Mouse (Mus musculus) pancreas, adult 10 weeks (tissue): ENCODE data around the gene Zfp821. TPM values are rescaled to one million over a fixed set of nuclear protein-coding genes. Genes with fewer than 3 reads are reported as not detected.

Experiments
- polyA plus RNA-seq: library from polyadenylated mRNA; stranded (reverse); fragments of 350-450 nt; fragmentation: Illumina TruSeq; extraction: RNeasy Lipid Tissue Mini Kit (QIAGEN cat#74804); gene quantifications from one replicate; pipeline ENCODE4 v1.2.3, GENCODE M21; 2015; ENCODE audit warnings: low read depth, low replicate concordance; ENCODE audit not compliant: insufficient read depth

Zfp821 gene
- 4.0 TPM for polyA plus RNA-seq

DNA sequence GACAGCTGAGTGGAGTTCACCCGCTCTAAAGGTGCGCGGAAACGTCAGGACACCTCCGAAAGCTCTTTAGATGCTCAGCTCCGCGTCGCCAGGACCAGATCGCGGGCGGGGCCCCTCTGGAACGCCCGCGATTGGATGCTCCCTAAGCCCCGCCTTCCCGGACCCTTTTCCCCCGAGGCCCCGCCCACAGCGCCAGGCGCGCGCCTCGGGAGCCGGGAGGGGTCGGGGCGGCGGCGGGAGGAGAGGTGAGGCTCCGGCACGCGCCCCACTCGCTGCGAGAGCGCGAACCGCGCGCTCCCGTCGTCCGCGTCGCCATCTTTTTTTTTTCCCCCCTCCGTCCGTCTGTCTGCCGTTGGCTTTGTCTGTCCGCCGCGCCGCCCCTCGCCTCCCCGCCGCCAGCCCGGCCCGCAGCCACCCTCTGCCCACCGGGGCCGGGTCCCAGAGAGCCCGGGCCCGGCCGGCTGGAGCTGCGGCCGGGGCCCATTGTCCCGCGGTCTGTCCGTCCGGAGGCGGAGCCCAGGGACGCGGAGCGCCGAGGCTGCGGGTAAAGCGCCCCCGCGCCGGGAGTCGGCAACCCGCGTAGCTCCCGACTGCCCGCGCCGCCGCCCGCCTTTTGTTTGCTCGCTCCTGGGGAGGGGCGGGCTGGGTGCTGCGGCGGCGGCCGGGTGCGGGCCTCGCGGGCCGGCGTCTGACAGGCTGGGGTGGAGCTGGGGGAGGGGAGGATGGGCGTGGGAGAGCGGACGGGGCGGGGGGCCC lies at the start of gene Zfp821:
Zfp821 (plus strand) TSS at position 227 of the 756 bp plus-strand sequence.

DNA sequence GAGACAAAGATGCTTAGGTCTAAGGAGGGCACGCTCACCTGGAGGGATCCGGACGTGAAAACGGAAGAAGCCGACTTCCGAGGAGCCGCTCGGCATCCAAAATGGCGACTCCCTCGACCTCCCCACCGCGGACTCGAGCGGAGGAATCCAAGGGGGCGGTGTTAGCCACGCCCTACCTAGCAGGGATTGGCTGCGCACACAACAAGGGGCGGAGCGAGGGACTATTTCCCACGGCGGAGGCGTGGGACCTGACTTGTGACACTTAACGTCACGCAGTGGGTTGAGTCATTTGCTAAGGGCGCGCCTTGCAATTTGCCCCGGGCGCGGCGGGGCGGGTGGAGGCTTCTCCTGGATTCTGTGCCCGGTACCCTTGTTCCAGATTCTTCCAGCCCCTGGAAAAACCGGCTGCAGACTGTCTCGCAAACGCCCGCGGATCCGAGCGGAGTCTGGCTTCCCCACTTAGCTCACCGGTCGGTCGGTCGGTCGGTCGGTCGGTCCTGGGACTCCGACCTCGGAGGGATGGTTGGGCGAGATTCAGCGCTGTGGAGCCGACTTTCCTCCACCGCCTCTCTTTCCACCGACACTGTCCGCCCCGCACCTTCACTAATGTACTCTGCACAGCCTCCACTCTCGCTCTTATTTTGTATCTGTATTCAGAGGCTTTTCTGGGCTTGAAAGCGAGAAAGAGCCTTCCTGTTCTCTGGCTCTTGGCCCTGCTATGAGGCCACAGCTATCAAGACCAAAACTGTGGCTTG lies 12.0 kb upstream of the Zfp821 start, which contains the start of gene Ist1:
Ist1 (minus strand) TSS at position 115 of the 755 bp plus-strand sequence.

DNA sequence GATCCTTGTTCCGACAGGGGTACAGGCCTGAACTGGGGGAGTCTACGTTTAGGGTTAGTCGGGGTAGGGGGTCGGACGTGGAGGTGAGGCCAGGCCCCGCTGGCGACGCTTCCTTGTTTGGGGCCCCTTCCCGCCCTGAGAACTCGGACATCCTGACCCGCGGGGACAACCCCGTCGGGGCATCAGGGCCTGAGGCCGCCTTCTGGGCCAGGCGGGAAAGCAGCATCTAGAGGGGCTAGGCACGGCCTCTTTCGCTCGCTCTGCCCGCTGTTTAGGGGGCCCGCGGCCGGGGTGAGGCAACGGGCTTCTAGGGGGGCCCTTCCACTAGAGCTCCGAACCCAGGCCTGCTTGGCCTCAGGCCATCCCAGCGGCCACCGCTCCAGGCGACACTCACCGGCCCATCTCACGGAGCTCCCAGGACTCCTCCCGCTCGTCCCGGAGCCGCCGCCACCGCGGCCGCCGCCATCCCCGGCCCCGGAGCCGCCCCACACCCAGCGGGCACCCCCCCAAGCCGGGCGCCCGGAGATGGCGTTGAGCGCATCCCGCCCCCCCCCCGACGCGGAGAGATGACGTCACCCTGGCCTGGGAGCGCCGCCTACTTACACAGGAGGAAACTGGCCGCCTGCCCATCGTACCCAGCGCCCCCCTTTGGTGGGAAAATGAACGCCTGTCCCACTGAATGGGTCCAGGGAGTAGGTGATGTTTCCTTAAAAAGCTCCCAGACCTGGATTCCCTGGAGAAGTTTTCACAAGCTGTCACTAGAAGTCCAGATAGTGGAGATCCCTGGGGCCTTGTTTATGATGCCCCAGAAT lies 32.1 kb downstream of the Zfp821 start, which contains the start of gene Atxn1l:
Atxn1l (minus strand) TSS at position 503 of the 812 bp plus-strand sequence.

Other genes with a start within 250 kb of the Zfp821 start
- not detected for gene Pmfbp1, start 211.5 kb upstream of the Zfp821 start, polyA plus RNA-seq
- gene Dhx38, start 139.7 kb upstream of the Zfp821 start, polyA plus RNA-seq = 3.5 TPM
- gene Txnl4b, start 139.7 kb upstream of the Zfp821 start, polyA plus RNA-seq = 1.9 TPM
- gene Hp, start 126.4 kb upstream of the Zfp821 start, polyA plus RNA-seq = 14.1 TPM
- gene Dhodh, start 96.9 kb upstream of the Zfp821 start, polyA plus RNA-seq = 5.6 TPM
- not detected for gene Pkd1l3, start 91.0 kb upstream of the Zfp821 start, polyA plus RNA-seq
- 22.8 TPM for gene Ist1, start 12.3 kb upstream of the Zfp821 start, polyA plus RNA-seq
- 2.8 TPM for gene Atxn1l, start 32.2 kb downstream of the Zfp821 start, polyA plus RNA-seq
- gene Ap1g1, start 73.0 kb downstream of the Zfp821 start, polyA plus RNA-seq = 20.7 TPM
- 1.5 TPM for gene Phlpp2, start 163.0 kb downstream of the Zfp821 start, polyA plus RNA-seq